Mouse (Mus musculus): ENCODE data around the gene Snai3.

The Snai3 gene

DNA sequence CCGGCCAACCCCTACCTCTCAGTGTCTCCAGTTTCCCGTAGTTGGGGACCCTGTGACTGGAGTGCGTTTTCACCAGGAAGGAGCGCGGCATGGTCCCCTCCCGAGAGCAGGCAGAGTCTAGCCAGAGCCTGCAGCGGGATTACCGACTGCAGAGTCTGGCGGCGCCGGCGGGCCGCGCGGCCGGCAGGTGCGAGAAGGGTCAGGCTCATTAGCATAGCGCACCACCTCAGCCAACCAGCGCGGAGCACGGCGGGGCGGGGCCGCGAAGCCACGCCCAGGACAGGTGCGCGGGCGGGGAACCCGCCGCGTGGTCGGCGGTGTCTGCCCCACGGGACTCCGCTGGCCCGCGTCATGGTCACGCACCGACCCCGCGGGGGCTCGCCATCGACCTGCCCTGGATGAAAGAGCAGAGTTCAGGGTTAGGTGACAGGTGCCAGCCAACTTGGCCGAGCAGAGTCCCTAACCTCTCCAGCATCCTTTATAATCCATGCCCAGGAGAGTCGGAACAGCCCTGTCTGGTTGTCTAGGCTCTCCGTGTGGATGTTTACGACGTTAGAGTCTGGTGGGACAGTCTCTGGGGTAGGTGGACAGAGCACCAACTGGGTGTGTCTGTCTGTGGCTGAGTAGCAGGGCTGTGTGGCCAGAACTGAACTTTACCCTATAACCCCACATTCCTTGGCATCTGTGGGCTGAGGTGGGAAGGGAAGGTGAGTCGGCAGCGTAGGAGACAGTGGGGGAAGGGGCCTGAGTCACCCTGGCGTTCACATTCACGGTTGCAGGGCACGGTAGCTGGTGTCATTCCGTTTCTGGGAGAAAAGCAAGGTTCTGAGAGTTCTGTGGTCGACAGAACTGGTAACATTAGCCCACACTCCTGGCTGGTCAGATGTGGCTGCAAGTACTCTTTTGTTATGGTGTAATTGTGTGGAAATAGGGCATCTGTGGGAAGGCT is at the start of gene Snai3:
Gene Snai3, minus strand, starts transcription at position 210 of the 949 bp plus-strand sequence.
- peak; percentile 53 for DNase-seq (ENCODE audit: extremely low read depth, insufficient read length, low spot score)

DNA sequence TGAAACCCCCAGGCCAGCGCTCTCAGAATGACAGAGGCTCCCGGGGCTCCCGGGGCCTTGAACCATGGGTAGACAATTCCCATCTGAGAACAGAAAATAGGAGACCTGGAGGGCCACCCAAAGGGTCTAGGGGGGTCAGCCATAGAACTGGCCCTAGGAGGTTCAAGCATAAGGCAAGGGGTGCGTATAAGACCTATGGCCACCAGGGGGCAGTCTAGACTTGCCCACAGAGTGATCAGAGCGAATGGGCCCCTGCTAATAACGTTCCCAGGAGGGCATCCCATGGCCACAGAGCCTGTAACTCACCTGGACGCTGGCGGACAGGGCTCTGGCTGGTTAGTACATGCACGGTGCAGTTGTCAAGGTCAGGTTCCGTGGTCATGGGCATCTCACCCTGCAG is 40.3 kb upstream of the Snai3 start:
- peak; percentile 50 for DNase-seq (ENCODE audit: extremely low read depth, insufficient read length, low spot score)

DNA sequence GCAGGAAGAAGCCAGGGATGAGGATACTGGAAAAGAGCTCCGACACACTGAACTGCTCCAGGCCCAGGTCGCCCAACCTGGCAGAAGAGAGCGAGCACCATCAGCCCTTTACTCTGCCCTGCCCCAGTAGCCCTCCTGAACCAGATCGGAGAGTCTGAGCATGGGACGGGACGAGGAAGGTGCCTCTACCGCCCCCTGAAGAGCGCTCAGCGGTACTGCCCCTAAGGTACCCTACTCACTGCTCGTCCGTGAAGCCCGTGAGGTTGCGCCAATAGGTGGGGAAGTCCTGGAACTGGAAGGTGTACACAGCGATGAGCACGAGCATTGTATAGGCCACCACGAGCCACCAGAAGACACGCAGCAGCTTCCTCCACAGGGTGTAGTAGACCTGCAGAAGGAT is 37.4 kb upstream of the Snai3 start:
- no peak for DNase-seq (ENCODE audit: extremely low read depth, insufficient read length, low spot score)

DNA sequence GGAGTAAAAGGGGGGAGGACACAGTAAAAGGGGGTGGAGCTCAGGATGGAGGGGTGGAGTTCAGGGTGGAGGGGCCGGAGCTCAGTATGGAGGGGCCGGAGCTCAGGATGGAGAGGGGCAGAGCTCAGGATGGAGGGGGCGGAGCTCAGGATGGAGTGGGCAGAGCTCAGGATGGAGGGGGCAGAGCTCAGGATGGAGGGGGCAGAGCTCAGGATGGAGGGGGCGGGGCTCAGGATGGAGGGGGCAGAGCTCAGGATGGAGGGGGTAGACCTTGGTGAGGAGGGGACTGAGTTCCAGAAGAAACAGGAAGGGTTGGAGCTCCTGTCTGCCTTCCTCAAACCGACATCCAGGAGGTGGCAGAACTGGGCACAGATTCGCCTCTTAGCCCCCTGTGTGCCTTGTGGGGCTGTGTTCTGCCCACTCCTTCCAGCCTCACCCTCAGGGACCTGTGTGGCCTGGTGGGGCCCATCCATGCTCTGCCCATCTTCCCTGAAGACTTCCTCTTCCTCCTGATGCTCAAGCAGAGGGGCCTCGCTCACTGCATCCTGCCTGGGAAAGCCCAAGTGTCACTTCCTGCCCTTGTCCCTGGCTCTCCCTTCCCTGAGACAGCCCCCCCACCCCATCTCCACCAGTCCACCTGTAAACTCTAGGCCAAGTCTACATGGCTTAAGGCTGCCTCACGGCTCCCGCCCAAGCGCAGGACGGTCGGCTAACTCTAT is 36.6 kb upstream of the Snai3 start:
- no peak for DNase-seq (ENCODE audit: extremely low read depth, insufficient read length, low spot score)

DNA sequence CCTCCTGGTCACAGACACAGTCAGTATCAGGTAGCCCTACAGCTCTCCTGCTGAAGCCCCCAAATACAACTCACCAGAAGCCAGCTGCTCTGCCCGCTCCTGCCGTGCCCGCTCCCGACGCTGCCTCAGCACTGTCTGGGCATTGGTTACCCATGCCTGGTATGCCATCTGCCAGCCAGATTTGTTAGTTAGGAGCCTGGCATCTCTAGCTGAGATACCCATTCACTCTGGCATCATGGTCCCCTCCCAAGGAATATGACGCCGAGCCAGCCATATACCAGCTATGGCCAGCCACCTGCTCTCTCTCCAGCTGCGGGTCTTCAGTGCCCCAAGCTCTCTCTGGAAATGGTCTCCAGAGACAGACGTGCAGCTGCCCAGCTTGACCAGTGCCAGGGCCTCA is 27.9 kb upstream of the Snai3 start:
- no peak for DNase-seq (ENCODE audit: extremely low read depth, insufficient read length, low spot score)

DNA sequence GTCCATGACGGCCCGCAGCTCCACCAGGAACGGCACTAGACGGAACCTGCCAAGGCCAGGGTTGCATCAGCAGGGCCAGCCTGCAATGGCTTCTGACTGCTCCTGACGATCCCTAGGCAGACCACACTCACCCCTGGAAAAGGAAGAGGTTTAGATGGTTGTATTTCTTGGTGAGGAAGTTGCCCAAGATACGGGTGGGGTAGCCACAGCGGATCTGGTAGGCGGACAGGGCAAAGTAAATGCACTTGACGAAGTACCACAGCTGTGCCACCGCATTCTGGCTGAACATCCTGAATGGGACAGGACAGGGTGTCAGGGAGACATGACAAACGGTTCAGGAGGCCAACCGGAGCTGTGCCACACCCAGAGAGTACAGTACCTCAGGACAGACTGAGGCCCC is 24.3 kb upstream of the Snai3 start:
- no peak for DNase-seq (ENCODE audit: extremely low read depth, insufficient read length, low spot score)

DNA sequence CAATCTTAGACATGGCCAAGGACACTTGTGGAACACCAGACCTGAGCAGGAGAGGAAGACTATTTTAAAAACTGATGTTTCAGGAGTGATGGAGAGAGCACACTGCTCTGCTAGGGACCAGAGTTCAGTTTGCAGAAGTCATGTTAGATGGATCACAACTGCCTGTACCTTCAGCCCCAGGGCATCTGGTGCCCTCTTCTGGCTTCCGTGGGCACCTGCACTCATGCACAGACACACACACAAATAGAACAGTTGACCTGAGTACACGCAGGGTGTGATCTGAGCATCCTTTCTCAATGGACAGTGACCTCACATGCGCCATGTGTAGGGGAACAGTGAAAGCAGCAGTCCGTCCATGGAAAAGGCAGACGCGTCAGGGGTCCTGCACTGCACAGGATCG is 23.3 kb upstream of the Snai3 start:
- no peak for DNase-seq (ENCODE audit: extremely low read depth, insufficient read length, low spot score)

DNA sequence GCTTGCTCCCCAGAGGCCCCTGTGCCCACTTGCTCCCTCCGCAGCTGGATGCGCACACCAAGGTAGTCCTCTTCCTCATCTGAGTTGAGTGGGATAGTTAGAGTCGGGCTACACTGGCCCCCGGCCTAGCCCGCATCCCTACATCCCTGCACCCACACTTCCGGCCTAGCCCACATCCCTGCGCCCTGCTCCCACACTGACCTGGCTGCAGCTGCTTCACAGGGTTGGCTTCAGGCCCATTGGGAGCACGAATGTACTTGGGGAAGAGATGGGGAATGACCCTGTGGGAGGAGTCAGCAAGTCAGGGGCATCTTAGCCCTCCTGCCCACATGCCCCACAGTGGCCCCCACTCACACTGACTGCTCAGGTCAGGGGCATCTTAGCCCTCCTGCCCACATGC is 21.9 kb upstream of the Snai3 start:
- DNase-seq (ENCODE audit: extremely low read depth, insufficient read length, low spot score), result no peak

DNA sequence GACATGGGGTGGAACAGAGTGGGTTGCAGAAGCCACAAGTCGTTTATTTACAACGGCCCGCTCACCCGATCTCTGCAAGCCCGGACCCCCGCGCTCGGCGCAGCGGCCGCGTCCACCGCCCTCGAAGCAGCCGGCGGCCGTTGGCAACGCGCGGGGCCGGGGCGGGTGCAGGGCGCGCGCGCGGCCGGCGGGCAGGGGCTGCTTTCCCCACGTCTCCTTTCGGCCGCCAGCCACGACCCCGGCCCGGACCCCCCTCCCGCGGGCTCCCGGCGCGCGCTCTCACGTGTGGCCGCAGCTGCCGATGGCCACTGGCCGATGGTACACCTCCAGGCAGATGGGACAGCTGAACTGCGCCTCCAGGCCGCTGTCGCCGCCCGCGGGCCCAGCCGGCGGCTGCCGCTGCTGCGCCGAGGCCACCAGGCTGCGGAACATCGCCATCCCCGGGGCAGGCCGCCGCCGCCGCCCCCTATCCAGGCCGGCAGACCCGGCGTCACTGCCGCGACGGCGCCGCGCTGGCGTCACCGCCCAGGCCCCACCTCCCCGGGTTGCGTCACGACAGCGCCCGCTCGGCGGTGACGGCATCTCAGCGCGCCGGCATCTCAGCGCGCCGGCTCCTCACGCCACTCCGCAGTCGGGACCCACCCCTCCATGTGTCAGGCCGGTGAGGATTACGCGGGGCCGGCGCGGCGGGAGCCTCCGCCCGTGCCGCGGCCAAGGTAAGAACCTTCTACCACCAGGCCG is 15.2 kb upstream of the Snai3 start, which contains the start of the genes Rnf166 and Ctu2:
Gene Rnf166, minus strand, starts transcription at position 485 of the 741 bp plus-strand sequence.
Gene Ctu2, plus strand, starts transcription at position 564 of the 741 bp plus-strand sequence.
- peak; percentile 83 for DNase-seq (ENCODE audit: extremely low read depth, insufficient read length, low spot score)

DNA sequence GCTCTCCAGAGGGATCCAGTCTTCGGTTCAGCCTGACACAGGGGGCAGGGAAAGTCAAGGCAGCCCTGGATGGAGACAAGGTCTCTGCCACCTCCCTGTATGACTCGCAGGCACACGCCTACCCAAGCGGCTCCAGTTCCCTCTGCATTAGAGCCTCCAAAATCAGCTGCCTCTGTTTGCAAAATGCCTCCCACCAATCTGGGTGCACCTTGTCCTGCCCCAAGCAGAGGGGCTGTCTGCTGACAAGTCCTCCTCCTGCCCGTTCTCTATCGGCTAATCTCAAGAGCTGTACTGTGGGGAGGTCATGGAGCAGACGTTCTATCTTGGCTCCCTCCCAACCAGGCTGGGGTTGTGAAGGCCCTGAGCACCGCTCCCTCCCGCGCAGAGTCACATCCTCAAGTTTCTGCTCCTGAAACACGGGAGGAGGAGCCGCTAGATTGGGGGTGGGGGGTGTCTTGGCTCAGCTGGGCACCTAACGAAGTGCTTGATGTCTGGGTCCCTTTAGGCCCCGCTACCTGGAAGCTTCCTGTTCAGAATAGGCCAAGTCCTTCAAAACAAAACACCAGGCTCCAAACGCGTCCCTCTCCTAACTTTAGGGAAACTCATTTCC is 14.5 kb upstream of the Snai3 start:
- peak; percentile 49 for DNase-seq (ENCODE audit: extremely low read depth, insufficient read length, low spot score)

DNA sequence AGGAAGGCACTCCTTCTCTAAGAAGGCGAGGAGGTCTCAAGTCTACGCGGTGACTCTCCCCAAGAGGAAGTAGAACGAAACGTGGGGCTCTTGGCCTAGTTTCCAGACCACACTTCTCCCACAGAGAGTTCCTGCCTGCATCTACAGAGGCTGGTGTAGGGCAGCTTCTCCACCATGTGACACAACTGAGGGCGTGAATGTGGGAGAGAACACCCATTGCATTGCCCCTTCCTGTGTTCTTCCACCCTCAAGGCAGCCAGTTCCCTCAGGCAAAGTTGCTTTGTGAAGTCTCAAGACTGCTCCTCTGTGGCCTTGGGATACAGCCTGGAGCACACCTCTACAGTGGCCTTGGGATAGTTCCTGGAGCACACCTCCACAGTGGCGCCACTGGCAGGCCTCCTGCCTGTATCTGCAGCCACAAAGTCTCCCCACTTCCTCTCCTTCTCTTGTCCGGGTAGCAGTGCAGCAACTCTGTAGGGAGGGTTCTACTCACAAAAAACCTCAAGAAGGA is 13.4 kb upstream of the Snai3 start:
- no peak for DNase-seq (ENCODE audit: extremely low read depth, insufficient read length, low spot score)

DNA sequence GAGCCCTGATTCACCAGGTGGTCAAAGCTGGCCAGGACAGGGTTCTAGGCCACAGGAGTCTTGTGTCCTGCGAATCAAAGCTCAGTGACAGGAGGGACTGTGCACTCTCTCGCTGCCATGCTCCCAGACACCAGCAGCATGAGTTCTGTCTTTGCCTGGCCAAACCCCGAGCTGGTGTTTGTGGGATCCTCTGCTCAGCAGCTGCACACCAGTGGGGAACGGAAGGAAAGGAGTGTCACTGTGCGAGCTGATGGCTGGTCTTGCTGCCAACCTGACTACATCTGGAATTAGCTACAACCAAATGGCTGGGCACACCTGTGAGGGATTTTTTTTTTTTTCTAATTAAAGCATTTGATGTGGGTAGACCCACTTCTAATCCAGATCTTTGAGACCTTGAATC is 10.2 kb upstream of the Snai3 start:
- no peak for DNase-seq (ENCODE audit: extremely low read depth, insufficient read length, low spot score)

DNA sequence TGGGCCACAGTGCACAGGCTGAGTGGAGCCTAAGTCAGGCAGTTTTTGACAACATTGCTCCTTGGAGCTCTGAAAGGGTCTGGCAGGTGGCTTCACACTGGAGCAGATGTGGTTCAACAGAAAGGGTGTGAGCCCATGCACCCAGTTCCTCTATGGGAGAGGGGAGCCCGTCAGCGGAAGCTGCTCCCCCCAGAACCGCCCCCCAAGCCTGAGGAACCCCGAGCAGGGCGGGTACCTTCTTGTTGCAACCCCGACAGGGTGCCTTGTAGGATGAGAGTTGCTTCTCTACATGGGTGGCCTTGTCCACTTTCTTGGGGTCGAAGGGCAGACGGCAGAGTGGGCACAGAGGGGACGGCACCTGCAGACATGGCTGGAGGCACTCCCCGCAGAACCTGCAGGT is 9.4 kb upstream of the Snai3 start:
- no peak for DNase-seq (ENCODE audit: extremely low read depth, insufficient read length, low spot score)

DNA sequence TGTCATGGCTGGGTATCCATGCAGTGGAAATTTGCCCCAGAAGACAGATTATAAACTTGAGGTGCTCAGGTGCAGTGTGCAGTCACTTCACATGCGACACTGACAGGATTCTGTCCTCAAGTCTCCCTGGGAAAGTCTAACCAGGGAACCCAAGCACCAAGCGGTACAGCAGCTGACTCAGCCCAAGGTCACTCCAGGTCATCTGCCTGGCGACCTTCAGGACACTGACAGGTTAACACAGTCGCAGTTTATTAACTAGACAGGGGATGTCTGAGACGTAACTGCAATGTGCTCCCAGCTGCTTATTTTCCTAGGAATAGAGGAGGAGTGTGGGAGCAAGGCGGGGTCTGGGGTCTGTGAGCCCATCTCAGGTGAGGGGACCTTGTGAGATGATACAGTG is 8.9 kb upstream of the Snai3 start:
- no peak for DNase-seq (ENCODE audit: extremely low read depth, insufficient read length, low spot score)

DNA sequence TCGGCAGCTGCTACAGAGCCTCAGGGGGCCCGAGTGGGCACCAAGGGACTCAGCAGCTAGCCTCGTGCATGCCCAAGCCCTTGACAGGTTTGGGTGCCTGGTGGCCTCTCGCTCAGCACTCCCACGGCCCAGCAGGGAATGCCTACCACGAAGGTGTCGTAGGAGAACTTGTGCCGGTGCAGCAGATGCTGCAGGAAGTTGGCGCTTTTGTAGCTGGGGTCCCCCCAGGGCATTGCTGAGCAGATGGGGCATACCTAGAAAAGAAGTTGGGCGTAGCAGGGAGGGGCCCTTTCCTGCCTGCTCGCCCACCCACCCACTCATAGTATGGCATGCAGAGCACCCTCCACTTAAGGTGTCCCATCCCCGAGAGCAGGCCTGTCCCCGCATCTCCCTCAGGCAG is 7.3 kb upstream of the Snai3 start:
- DNase-seq (ENCODE audit: extremely low read depth, insufficient read length, low spot score), result no peak

DNA sequence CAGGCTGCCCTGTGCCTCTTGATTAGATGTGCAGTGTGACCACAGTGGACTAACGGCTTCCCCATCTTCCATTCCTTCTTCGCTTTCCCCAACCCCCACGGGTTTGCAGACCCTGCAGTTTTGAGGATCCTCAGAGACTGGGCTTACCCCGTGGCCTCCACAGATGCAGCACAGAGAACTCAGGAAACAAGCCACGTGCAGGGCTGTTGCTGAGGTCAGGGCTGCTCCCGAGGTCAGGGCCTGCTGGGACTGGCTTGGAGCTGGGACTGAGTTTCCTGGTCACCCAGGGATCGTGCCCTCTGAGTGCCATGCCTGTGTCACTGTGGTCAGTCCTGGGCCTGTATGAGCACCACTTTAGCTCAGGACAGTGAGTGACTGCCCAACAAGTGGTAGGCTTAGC is 4.5 kb upstream of the Snai3 start:
- DNase-seq (ENCODE audit: extremely low read depth, insufficient read length, low spot score), result no peak

DNA sequence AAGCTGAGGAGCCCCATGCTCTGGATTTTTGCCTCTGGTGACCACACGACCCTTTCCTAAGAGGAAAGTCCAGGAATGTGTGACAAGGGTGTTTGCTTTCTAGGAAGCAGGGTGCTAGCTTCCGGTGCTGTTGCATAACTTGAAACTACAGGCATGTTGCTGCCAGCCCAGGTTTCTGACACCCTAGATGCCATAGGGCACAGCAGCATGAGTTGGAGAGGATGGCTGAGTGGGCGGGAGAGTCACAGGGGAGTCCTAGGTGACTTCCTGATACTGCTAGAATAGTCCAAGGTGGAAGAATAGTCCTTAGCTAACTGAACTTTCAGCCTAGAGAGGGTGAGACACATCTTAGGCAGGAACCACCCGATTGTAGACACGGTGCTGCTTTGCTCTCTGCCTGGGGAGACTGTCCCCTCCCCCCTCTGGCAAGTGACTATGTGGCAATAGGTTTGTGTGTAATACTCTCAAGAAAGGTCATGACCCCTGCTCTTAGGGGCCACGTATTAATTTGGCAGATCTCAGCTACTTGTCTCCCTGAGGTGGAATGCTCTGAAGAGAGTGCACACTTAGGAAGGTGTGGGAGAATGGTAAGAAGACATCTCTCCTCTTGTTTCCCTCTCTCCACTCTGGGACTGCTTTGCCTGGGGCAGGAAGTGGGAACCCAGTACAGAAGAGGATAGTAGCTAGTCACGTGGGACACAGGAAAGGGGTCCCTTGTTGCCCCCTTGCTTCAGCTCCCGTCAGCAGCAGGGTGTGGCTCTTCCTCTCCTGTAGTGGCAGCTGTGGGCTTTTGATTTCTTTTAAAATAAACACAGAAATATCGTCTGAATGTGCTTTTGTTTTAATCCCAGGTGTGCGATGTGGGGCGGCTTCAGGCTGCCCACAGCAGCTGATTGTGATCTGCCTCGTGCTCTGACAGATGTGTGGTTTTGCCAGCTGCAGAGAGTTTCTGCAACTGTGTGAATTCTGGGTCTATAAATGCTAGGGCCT is 3.4 kb upstream of the Snai3 start:
- no peak for DNase-seq (ENCODE audit: extremely low read depth, insufficient read length, low spot score)

DNA sequence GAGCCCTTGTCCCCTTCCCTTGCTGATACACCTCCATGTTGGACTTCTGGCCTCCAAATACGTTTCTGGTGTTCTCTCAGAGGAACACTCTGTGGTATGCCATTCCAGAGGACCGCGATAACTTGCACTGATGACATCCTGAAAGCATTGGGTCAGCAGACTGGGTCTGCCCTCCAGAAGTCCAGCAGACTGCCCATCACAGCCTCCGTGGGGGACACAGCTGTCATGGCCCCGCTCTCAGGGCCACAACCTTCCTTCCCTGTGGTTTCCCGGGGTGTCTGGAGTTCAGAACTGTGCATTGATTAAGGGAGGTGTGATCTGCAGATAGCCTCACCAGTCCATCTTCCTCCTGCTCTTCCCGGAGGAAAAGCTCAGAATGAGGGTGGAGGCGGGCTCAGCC is 2.0 kb upstream of the Snai3 start:
- no peak for DNase-seq (ENCODE audit: extremely low read depth, insufficient read length, low spot score)

DNA sequence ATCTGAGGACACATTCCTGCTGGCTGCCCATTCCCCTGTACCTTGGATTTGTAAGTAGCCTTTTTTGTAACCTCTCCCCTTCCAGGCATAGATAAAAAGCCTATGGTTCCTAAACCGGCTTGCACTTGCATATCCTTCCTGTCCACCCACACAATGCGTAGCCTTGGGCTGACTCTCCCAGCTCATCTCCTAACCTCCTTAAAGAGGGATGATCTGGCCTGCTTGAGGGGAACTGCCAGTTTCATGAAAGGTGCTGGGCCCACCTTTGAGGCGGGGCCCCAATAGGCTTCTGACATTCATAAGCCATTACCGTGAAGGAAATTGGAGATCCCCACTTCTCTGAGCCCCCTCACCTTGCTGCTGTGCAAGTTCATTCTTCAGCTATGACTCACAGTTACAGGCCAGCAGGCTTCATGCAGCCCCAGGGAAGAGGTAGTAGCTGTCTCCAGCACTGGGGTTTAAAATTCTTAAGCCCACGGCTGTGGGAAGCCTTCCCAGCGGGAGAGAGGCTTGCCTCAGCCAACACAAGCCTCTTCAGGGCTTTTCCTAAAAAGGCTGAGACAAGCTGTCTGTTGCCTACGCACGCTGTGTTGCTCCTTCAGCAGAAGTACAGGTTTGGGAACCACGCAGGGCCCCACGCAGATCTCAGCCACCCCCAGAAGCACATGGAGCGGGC is 1.1 kb upstream of the Snai3 start:
- peak; percentile 51 for DNase-seq (ENCODE audit: extremely low read depth, insufficient read length, low spot score)

All from 3134 (cell line).